Comparison of ENCODE assay signal across 8 mouse cellular contexts in the genomic region with DNA sequence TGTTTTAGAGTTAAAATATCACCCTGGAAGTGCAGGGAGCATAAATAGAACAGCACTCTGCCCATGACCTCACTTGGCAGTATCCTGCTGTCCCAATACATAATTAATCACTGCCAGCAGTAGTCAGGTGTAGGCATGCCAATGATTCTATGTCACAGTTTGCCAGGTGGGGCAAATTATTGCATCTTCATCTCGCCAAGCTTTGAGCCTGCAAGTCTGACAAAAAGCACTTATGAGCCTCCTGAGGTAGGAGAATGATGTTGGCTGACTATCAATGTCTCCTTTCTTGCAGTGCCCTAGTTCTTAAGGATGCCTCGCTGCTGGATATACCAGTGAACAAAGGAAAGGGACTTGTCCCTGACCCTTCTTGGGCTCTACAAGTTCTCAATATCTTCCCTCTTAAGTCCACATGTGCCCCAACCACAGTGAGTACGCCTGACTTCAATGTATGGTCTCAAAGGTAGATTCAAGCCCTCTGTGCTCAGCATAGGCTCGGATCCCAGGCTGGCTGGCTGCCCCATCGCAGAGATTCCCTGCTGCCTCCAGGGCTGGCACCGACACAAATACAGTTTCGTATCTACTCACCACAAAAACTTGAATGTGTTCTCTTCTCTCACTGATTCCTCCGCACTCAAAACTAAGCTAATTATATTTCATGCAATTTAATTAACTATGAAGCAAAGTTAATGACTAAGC.
DNase-seq lines count a peak whose midpoint lies in the region; ATAC-seq and TF ChIP-seq lines count a peak whose summit lies in the region.
"Had no signal": no experiment of that assay in that cellular context is flagged by ENCODE, and none has a peak within 500 bp of the region (broad histone marks: within the 10 kb centered on the region; RNA-seq: fewer than 3 reads in every experiment).

No protein-coding gene starts in this region.

- no peaks in the 10 kb centered on the region for H3K36me3 ChIP-seq in midbrain, embryonic 15.5 days (replicated peaks)
- H3K36me3 ChIP-seq in stomach, postnatal 0 days (ENCODE audit: control insufficient read depth, insufficient read depth, low read length), result no peaks in the 10 kb centered on the region
- H3K36me3 ChIP-seq: liver, embryonic 13.5 days had no signal

- no peak overlapping the region for H3K27ac ChIP-seq in midbrain, embryonic 15.5 days
- no peak overlapping the region for H3K27ac ChIP-seq in stomach, postnatal 0 days (replicated peaks)
- H3K27ac ChIP-seq: liver, embryonic 13.5 days had no signal

- H3K4me3 ChIP-seq in midbrain, embryonic 15.5 days, result no peak overlapping the region
- no peak overlapping the region for H3K4me3 ChIP-seq in stomach, postnatal 0 days (ENCODE audit: low read depth, low read length)
- H3K4me3 ChIP-seq: liver, embryonic 13.5 days had no signal

- ATAC-seq in midbrain, embryonic 15.5 days (replicated peaks), result peak; percentile 43
- ATAC-seq in stomach, postnatal 0 days (ENCODE audit: low FRiP score, low TSS enrichment), result no peak

- H3K9me3 ChIP-seq in midbrain, embryonic 15.5 days, result no peaks in the 10 kb centered on the region
- no peaks in the 10 kb centered on the region for H3K9me3 ChIP-seq in stomach, postnatal 0 days (ENCODE audit: control insufficient read depth, low read length)
- H3K9me3 ChIP-seq: liver, embryonic 13.5 days had no signal

- DNase-seq in urinary bladder, postnatal 14 days (ENCODE audit: low spot score), result peak; percentile 17
- DNase-seq in urinary bladder, postnatal 4 days (ENCODE audit: low spot score in 2 of 2), result no peak
- DNase-seq in cerebellum, adult 9-11 months, result peak; percentile 21
- DNase-seq in heart, postnatal 10 days, result peak; percentile 69 to 74
- DNase-seq in spleen, adult 18-20 months, result no peak
- DNase-seq in stomach, postnatal 0 days (ENCODE audit: low spot score), result no peak
- DNase-seq: liver, embryonic 13.5 days had no signal

- no peak for TF ChIP-seq EP300 in stomach, postnatal 0 days (optimal IDR thresholded peaks at IDR 0.05)

- intact Hi-C loops in heart, postnatal 10 days (cut with DNase I), result loop anchor here (2.0 to 5.0 kb wide), 2 partner anchors 38 to 97 kb away; no protein-coding TSS in a partner anchor

- no peak for TF ChIP-seq CTCF in stomach, postnatal 0 days (IDR thresholded peaks at IDR 0.05; ENCODE audit: low read depth)

- no peaks in the 10 kb centered on the region for H3K27me3 ChIP-seq in midbrain, embryonic 15.5 days (replicated peaks)
- H3K27me3 ChIP-seq in stomach, postnatal 0 days (ENCODE audit: control insufficient read depth, insufficient read depth, low read length), result no peaks in the 10 kb centered on the region
- H3K27me3 ChIP-seq: liver, embryonic 13.5 days had no signal

- no peak overlapping the region for H3K9ac ChIP-seq in midbrain, embryonic 15.5 days
- H3K9ac ChIP-seq in stomach, postnatal 0 days (ENCODE audit: low read length), result no peak overlapping the region
- H3K9ac ChIP-seq: liver, embryonic 13.5 days had no signal

- WGBS in midbrain, embryonic 15.5 days, result 74% methylated on average over 8 of the region's 8 CpGs
- WGBS in stomach, postnatal 0 days, result 62% methylated on average over 8 of the region's 8 CpGs

- peaks cover 7% of the 10 kb centered on the region; the same call in 1 of the 2 replicates for H3K4me1 ChIP-seq in midbrain, embryonic 15.5 days
- H3K4me1 ChIP-seq in stomach, postnatal 0 days (replicated peaks; ENCODE audit: control insufficient read depth, insufficient read depth), result no peaks in the 10 kb centered on the region
- H3K4me1 ChIP-seq: liver, embryonic 13.5 days had no signal

- H3K4me2 ChIP-seq in midbrain, embryonic 15.5 days, result no peak overlapping the region
- no peak overlapping the region for H3K4me2 ChIP-seq in stomach, postnatal 0 days (replicated peaks; ENCODE audit: low read depth)
- H3K4me2 ChIP-seq: liver, embryonic 13.5 days had no signal

Comparison
In these comparisons a context has a peak if more than half of its experiments do, and no peak if none do; other contexts are left out.
1. DNase-seq: peak in urinary bladder, postnatal 14 days (single experiment), cerebellum, adult 9-11 months (single experiment) and heart, postnatal 10 days (2 of 2); none in urinary bladder, postnatal 4 days (0 of 2), spleen, adult 18-20 months (0 of 2) and stomach, postnatal 0 days (single experiment).